Mouse (Mus musculus): ENCODE measurements at regions not wholly inside any gene's neighbourhood (a gene's known extent, or its start where the extent isn't known, plus 50 kb on each side); places are given as distances from the start of the nearest gene placed in this dataset.
A peak's percentile ranks its signal among the peaks of the same experiment; 100 is the strongest.

- H3K27me3 ChIP-seq (replicated peaks), result no peaks in the 10 kb centered on the region
- H3K9me3 ChIP-seq, result no peaks in the 10 kb centered on the region
- H3K4me3 ChIP-seq (replicated peaks), result no peak overlapping the region
- H3K27ac ChIP-seq, result peak overlapping the region; percentile 80
- 38% methylated on average over 5 of the region's 5 CpGs for WGBS
- H3K4me2 ChIP-seq, result no peak overlapping the region
- no peak overlapping the region for H3K9ac ChIP-seq
- no peaks in the 10 kb centered on the region for H3K36me3 ChIP-seq
- 0 out of 2 replicates have a peak, but pooled peaks cover 7% of the 10 kb centered on the region for H3K4me1 ChIP-seq
- ATAC-seq (ENCODE audit: insufficient read depth, low FRiP score, low read depth), result no peak
These were observed 69.7 kb upstream of the Gm45716 start for GRCm38 (mm10) chr11:90117664-90118295.

DNA sequence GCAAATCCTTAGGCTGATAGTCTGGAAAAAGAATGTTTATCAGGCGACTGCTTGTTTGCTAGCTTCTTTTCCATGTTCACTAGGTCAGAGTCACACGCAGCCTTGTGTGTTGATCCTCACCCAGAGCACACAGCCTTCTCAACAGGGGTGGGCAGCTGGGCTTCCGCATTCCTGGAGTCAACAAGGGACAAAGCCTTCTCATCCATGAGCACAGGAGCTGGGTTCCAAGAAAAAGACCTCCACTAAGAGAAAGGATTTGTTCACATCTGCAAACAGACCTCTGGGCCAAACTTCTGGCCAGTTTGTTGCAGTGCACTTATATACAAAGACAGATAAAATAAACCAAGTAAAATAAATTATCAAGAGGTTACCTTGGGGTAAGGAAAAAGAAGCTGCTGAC is 65.6 kb upstream of the Gm45716 start:
- Histone ChIP-seq H3K36me3 (no peaks in the 10 kb centered on the region), H3K4me3 (replicated peaks) (no peak overlapping the region), H3K27me3 (replicated peaks) (no peaks in the 10 kb centered on the region), H3K4me2 (no peak overlapping the region), H3K4me1 (0 out of 2 replicates have a peak, but pooled peaks cover 6% of the 10 kb centered on the region), H3K9me3 (no peaks in the 10 kb centered on the region), H3K27ac (peak overlapping the region; percentile 49; the same call in 1 of the 2 replicates), H3K9ac (no peak overlapping the region)
- 20% methylated on average over 3 of the region's 3 CpGs for WGBS
- ATAC-seq (ENCODE audit: insufficient read depth, low FRiP score, low read depth), result no peak

- Histone ChIP-seq H3K36me3 (no peaks in the 10 kb centered on the region), H3K9me3 (no peaks in the 10 kb centered on the region), H3K27ac (peak overlapping the region; percentile 49; the same call in 1 of the 2 replicates), H3K9ac (no peak overlapping the region), H3K4me2 (no peak overlapping the region), H3K4me1 (no peaks in the 10 kb centered on the region), H3K27me3 (replicated peaks) (no peaks in the 10 kb centered on the region), H3K4me3 (replicated peaks) (no peak overlapping the region)
- 58% methylated on average over 3 of the region's 3 CpGs for WGBS
- ATAC-seq (ENCODE audit: insufficient read depth, low FRiP score, low read depth), result no peak
These were observed 64.8 kb upstream of the Gm45716 start for GRCm38 (mm10) chr11:90122709-90123108.

- Histone ChIP-seq H3K27me3 (replicated peaks) (no peaks in the 10 kb centered on the region), H3K9ac (no peak overlapping the region), H3K36me3 (no peaks in the 10 kb centered on the region), H3K4me1 (no peaks in the 10 kb centered on the region), H3K4me2 (no peak overlapping the region), H3K9me3 (no peaks in the 10 kb centered on the region), H3K27ac (no peak overlapping the region), H3K4me3 (replicated peaks) (no peak overlapping the region)
- ATAC-seq (ENCODE audit: insufficient read depth, low FRiP score, low read depth), result no peak
- WGBS, result 78% methylated on average over 5 of the region's 5 CpGs
These were observed 63.6 kb upstream of the Gm45716 start for GRCm38 (mm10) chr11:90123851-90124250.

- WGBS, result 61% methylated on average over 4 of the region's 4 CpGs
- H3K9me3 ChIP-seq, result no peaks in the 10 kb centered on the region
- H3K4me2 ChIP-seq, result no peak overlapping the region
- ATAC-seq (ENCODE audit: insufficient read depth, low FRiP score, low read depth), result no peak
- no peak overlapping the region for H3K4me3 ChIP-seq (replicated peaks)
- 0 out of 2 replicates have a peak, but pooled peaks cover 4% of the 10 kb centered on the region for H3K4me1 ChIP-seq
- H3K36me3 ChIP-seq, result no peaks in the 10 kb centered on the region
- no peak overlapping the region for H3K27ac ChIP-seq
- no peaks in the 10 kb centered on the region for H3K27me3 ChIP-seq (replicated peaks)
- no peak overlapping the region for H3K9ac ChIP-seq
These were observed 61.2 kb upstream of the Gm45716 start for GRCm38 (mm10) chr11:90126289-90126688.

DNA sequence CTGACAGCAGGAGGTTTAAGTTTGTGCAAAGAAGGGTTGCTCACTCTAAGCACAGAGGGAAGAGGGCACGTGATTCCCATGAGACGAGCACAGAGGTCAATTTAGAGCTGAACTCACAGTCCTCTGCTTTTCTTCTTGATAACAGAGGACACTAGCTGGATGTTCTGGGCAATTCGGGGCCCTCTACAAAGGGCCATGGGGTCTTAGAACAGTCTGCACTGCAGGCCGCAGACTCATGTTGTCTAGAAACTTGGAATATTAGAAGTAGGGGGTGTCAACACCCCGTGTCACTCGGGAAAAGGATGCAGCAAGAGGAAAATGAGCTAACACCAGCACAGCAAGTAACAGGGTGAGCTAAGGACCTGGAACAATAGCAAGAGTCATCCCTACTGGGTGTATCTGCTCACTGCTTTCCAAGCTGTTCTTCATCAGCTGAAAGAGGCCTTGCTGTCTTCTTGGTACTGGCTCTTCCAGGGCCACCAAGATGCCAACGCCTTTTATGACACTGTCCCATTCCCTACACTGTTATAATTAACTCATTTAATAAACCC is 58.5 kb upstream of the Gm45716 start:
- H3K27ac ChIP-seq, result peak overlapping the region; percentile 61; the same call in 1 of the 2 replicates
- 70% methylated on average over 7 of the region's 7 CpGs for WGBS

GRCm38 (mm10) chr11:90129793-90130624 is 57.5 kb upstream of the Gm45716 start:
- H3K27me3 ChIP-seq (replicated peaks), result no peaks in the 10 kb centered on the region
- no peaks in the 10 kb centered on the region for H3K36me3 ChIP-seq
- no peak overlapping the region for H3K4me3 ChIP-seq (replicated peaks)
- WGBS, result 19% methylated on average over 12 of the region's 12 CpGs
- peak; percentile 81; the same call in 1 of the 2 replicates for ATAC-seq (ENCODE audit: insufficient read depth, low FRiP score, low read depth)
- H3K27ac ChIP-seq, result peak overlapping the region; percentile 61
- no peaks in the 10 kb centered on the region for H3K9me3 ChIP-seq
- H3K4me1 ChIP-seq, result 0 out of 2 replicates have a peak, but pooled peaks cover 4% of the 10 kb centered on the region
- no peak overlapping the region for H3K9ac ChIP-seq
- peak overlapping the region; percentile 35 for H3K4me2 ChIP-seq

More for the DNA sequence above, 58.5 kb upstream of the Gm45716 start:
- Histone ChIP-seq H3K4me2 (no peak overlapping the region), H3K4me1 (0 out of 2 replicates have a peak, but pooled peaks cover 4% of the 10 kb centered on the region), H3K9ac (no peak overlapping the region), H3K36me3 (no peaks in the 10 kb centered on the region), H3K4me3 (replicated peaks) (no peak overlapping the region), H3K9me3 (no peaks in the 10 kb centered on the region), H3K27me3 (replicated peaks) (no peaks in the 10 kb centered on the region)
- ATAC-seq (ENCODE audit: insufficient read depth, low FRiP score, low read depth), result no peak

GRCm38 (mm10) chr11:90130635-90131034 is 56.8 kb upstream of the Gm45716 start:
- no peaks in the 10 kb centered on the region for H3K27me3 ChIP-seq (replicated peaks)
- H3K36me3 ChIP-seq, result no peaks in the 10 kb centered on the region
- no peak for ATAC-seq (ENCODE audit: insufficient read depth, low FRiP score, low read depth)
- no peak overlapping the region for H3K9ac ChIP-seq
- no peak overlapping the region for H3K4me3 ChIP-seq (replicated peaks)
- H3K27ac ChIP-seq, result peak overlapping the region; percentile 23; the same call in 1 of the 2 replicates
- H3K9me3 ChIP-seq, result no peaks in the 10 kb centered on the region
- H3K4me2 ChIP-seq, result no peak overlapping the region
- H3K4me1 ChIP-seq, result 0 out of 2 replicates have a peak, but pooled peaks cover 4% of the 10 kb centered on the region
- WGBS, result 60% methylated on average over 1 of the region's 1 CpGs

GRCm38 (mm10) chr11:90132579-90132978 is 54.9 kb upstream of the Gm45716 start:
- 77% methylated on average over 5 of the region's 5 CpGs for WGBS

GRCm38 (mm10) chr11:90136307-90136706 is 51.2 kb upstream of the Gm45716 start:
- no peaks in the 10 kb centered on the region for H3K27me3 ChIP-seq (replicated peaks)
- no peak overlapping the region for H3K27ac ChIP-seq
- 60% methylated on average over 7 of the region's 7 CpGs for WGBS
- no peaks in the 10 kb centered on the region for H3K9me3 ChIP-seq
- ATAC-seq (ENCODE audit: insufficient read depth, low FRiP score, low read depth), result no peak
- no peaks in the 10 kb centered on the region for H3K4me1 ChIP-seq
- no peaks in the 10 kb centered on the region for H3K36me3 ChIP-seq
- no peak overlapping the region for H3K4me2 ChIP-seq
- H3K4me3 ChIP-seq (replicated peaks), result no peak overlapping the region
- no peak overlapping the region for H3K9ac ChIP-seq

More at GRCm38 (mm10) chr11:90132579-90132978, 54.9 kb upstream of the Gm45716 start:
- H3K9me3 ChIP-seq, result no peaks in the 10 kb centered on the region
- ATAC-seq (ENCODE audit: insufficient read depth, low FRiP score, low read depth), result no peak
- no peak overlapping the region for H3K4me3 ChIP-seq (replicated peaks)
- no peak overlapping the region for H3K27ac ChIP-seq
- H3K36me3 ChIP-seq, result no peaks in the 10 kb centered on the region
- no peak overlapping the region for H3K9ac ChIP-seq
- H3K27me3 ChIP-seq (replicated peaks), result no peaks in the 10 kb centered on the region
- 0 out of 2 replicates have a peak, but pooled peaks cover 4% of the 10 kb centered on the region for H3K4me1 ChIP-seq
- H3K4me2 ChIP-seq, result no peak overlapping the region

Measured in stomach, embryonic 15.5 days (tissue).